In genomic region chr3:116695666-116695985, GRCm38 (mm10) we compare ENCODE assay signal across 30 mouse cellular contexts. TPM values are rescaled to one million over a fixed set of nuclear protein-coding genes. Genes with fewer than 3 reads are reported as not detected.
"Had no signal": no experiment of that assay in that cellular context is flagged by ENCODE, and none has a peak within 500 bp of the region (broad histone marks: within the 10 kb centered on the region; RNA-seq: fewer than 3 reads in every experiment).

No protein-coding gene starts in this region.

- ATAC-seq: intestine, postnatal 0 days; midbrain, embryonic 13.5 days; midbrain, embryonic 16.5 days had no signal

- H3K9ac ChIP-seq: lung, embryonic 15.5 days; midbrain, embryonic 13.5 days; neural tube, embryonic 13.5 days; stomach, embryonic 15.5 days had no signal

- H3K4me1 ChIP-seq: lung, embryonic 15.5 days; midbrain, embryonic 10.5 days; midbrain, embryonic 13.5 days; neural tube, embryonic 13.5 days; stomach, embryonic 15.5 days had no signal

- H3K4me3 ChIP-seq: layer of hippocampus, adult 2 months; lung, embryonic 15.5 days; megakaryocyte, embryonic 14.5 days; midbrain, embryonic 10.5 days; midbrain, embryonic 13.5 days; myocyte; neural tube, embryonic 13.5 days; stomach, embryonic 15.5 days had no signal

- H3K4me2 ChIP-seq: lung, embryonic 15.5 days; midbrain, embryonic 13.5 days; neural tube, embryonic 13.5 days; stomach, embryonic 15.5 days had no signal

- H3K27ac ChIP-seq: kidney, postnatal 0 days; layer of hippocampus, adult 2 months; lung, embryonic 15.5 days; midbrain, embryonic 10.5 days; midbrain, embryonic 13.5 days; neural tube, embryonic 13.5 days; stomach, embryonic 15.5 days had no signal

- H3K9me3 ChIP-seq: lung, embryonic 15.5 days; megakaryocyte, embryonic 14.5 days; midbrain, embryonic 10.5 days; midbrain, embryonic 13.5 days; stomach, embryonic 15.5 days had no signal

- DNase-seq: kidney, adult 2 months; kidney, postnatal 25 days; layer of hippocampus, adult 9-11 months; lung, adult 18-20 months; lung, postnatal 10 days; lung, postnatal 36 days; retina, postnatal 1 day; right cerebral cortex, postnatal 25 days; spleen, adult 18-20 months; thymus, postnatal 25 days had no signal

- H3K27me3 ChIP-seq: lung, embryonic 15.5 days; megakaryocyte, embryonic 14.5 days; midbrain, embryonic 13.5 days; neural tube, embryonic 13.5 days; stomach, embryonic 15.5 days had no signal

- H3K36me3 ChIP-seq: lung, embryonic 15.5 days; midbrain, embryonic 13.5 days; stomach, embryonic 15.5 days had no signal

RNA-seq across cellular contexts. Expression of gene Gm43191, which starts 14.6 kb away (rescaled TPM):
- total RNA-seq: layer of hippocampus, adult 2 months; layer of hippocampus, postnatal 25 days; left cerebral cortex, postnatal 36 days; monocyte, adult 5-6 weeks; neutrophil, adult 5-6 weeks had no signal
- polyA plus RNA-seq: intestine, postnatal 0 days; kidney, adult 2 months; kidney, embryonic 14.5 days; kidney, postnatal 0 days; large intestine, adult 2 months; limb, embryonic 11.5 days; limb, embryonic 14.5 days; lung, embryonic 15.5 days; midbrain, embryonic 10.5 days; midbrain, embryonic 13.5 days; midbrain, embryonic 16.5 days; myocyte; neural tube, embryonic 13.5 days; stomach, embryonic 15.5 days; thymus, postnatal 0 days had no signal
